Mouse (Mus musculus): ENCODE measurements at regions not wholly inside any gene's neighbourhood (a gene's known extent, or its start where the extent isn't known, plus 50 kb on each side); places are given as distances from the start of the nearest gene placed in this dataset.

DNA sequence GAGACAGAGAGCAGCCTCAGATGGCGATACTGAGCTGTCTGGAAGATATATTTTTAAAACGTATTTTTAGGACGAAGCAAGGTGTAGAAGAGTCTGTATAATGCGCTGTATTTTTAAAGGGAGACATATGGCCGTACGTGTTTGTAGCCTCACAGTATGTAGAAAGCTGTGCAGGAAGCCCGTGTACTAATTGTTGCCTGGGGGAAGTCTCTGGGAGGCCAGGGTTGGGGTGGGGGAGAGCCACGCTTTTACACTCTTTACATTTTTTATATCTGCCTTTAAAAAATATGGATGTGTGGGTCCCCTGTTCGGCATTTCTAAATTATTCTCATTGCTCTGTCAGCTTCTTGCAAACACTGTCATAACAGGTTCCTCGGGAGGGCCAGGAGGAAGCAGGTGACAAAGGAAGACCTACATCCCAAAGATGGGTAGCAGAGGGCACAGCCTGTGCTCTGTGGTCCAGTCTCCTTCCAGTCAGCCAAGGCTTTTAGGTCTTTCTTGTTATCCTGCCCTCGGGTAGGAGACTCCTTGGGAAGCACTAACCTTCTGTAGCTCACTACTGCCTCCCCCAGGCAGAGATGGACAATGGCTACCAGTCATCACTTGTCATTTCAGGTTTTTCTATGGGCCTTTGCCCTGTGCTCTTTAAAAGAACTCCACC is 74.1 kb upstream of the Cdh5 start:
- H3K36me3 ChIP-seq (ENCODE audit: insufficient read depth, low read length): no peaks in the 10 kb centered on the region
- ATAC-seq (ENCODE audit: low FRiP score, low TSS enrichment): no peak; the same call in 1 of the 2 replicates
- H3K9ac ChIP-seq (replicated peaks; ENCODE audit: low read length): no peak overlapping the region
- H3K4me3 ChIP-seq (ENCODE audit: low read length): no peak overlapping the region
- WGBS: 66% methylated on average over 11 of the region's 11 CpGs
- H3K27me3 ChIP-seq (ENCODE audit: insufficient read depth, low read length): no peaks in the 10 kb centered on the region
- H3K4me2 ChIP-seq (replicated peaks; ENCODE audit: low read depth, low read length): no peak overlapping the region
- peaks cover 14% of the 10 kb centered on the region; the same call in 1 of the 2 replicates for H3K9me3 ChIP-seq (ENCODE audit: low read length)
- no peak overlapping the region for H3K27ac ChIP-seq (ENCODE audit: low read length)
- H3K4me1 ChIP-seq (ENCODE audit: insufficient read depth, low read length): peaks cover 4% of the 10 kb centered on the region; the same call in 1 of the 2 replicates

DNA sequence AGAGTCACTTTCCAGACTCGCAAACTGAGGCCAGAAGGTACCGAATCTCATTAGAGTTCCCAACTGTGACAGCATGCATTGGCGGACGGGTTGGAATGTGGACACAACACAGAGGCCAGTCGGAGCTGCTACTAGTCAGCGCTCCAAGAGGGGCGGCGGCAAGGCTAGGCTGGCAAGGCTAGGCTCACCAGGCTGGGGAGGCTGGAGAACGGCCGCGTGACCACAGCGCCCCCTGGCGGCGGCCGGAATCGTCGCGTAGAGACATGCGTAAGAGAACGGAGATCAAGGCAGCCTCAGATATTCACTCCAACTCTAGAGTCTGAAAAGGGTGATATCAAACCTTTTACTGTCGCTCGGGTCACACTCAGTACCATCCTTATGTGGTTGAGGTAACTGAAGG is 72.8 kb upstream of the Cdh5 start:
- H3K4me2 ChIP-seq (replicated peaks; ENCODE audit: low read depth, low read length): peak overlapping the region; percentile 32; the same call in 1 of the 2 replicates
- H3K27ac ChIP-seq (ENCODE audit: low read length): 0 out of 2 replicates have a peak overlapping the region, but pooled peaks have one; percentile 37
- no peaks in the 10 kb centered on the region for H3K36me3 ChIP-seq (ENCODE audit: insufficient read depth, low read length)
- peak; percentile 91 for ATAC-seq (ENCODE audit: low FRiP score, low TSS enrichment)
- no peak overlapping the region for H3K4me3 ChIP-seq (ENCODE audit: low read length)
- peaks cover 14% of the 10 kb centered on the region; the same call in 1 of the 2 replicates for H3K9me3 ChIP-seq (ENCODE audit: low read length)
- H3K4me1 ChIP-seq (ENCODE audit: insufficient read depth, low read length): peaks cover 4% of the 10 kb centered on the region; the same call in 1 of the 2 replicates
- 3% methylated on average over 22 of the region's 22 CpGs for WGBS
- 0 out of 2 replicates have a peak overlapping the region, but pooled peaks have one; percentile 24 for H3K9ac ChIP-seq (replicated peaks; ENCODE audit: low read length)
- H3K27me3 ChIP-seq (ENCODE audit: insufficient read depth, low read length): no peaks in the 10 kb centered on the region

DNA sequence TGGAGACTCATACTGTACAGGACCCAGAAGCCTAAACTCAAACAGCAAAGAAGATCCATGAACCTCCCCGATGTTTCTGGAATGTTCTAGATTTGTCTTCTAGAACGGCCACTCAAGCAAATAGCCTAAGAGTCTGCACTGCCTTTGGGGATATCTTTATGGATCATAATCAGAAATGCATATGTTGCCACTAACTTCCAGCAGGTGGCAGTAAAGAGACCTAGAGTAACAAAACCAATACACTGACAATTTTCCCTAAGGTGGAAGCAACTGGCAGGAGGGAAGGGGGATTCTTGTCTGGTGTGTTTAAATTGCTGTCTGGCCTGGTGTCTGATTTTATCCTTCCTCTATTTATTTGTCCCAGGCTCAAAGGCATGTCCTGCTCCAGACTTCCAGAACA is 69.2 kb upstream of the Cdh5 start:
- Histone ChIP-seq H3K4me2 (replicated peaks; ENCODE audit: low read depth, low read length) (no peak overlapping the region), H3K4me1 (ENCODE audit: insufficient read depth, low read length) (peaks cover 4% of the 10 kb centered on the region; the same call in 1 of the 2 replicates), H3K9me3 (ENCODE audit: low read length) (peaks cover 14% of the 10 kb centered on the region; the same call in 1 of the 2 replicates), H3K9ac (replicated peaks; ENCODE audit: low read length) (no peak overlapping the region), H3K4me3 (ENCODE audit: low read length) (no peak overlapping the region), H3K36me3 (ENCODE audit: insufficient read depth, low read length) (no peaks in the 10 kb centered on the region), H3K27ac (ENCODE audit: low read length) (no peak overlapping the region), H3K27me3 (ENCODE audit: insufficient read depth, low read length) (no peaks in the 10 kb centered on the region)
- 91% methylated on average over 2 of the region's 2 CpGs for WGBS
- ATAC-seq (ENCODE audit: low FRiP score, low TSS enrichment): no peak

DNA sequence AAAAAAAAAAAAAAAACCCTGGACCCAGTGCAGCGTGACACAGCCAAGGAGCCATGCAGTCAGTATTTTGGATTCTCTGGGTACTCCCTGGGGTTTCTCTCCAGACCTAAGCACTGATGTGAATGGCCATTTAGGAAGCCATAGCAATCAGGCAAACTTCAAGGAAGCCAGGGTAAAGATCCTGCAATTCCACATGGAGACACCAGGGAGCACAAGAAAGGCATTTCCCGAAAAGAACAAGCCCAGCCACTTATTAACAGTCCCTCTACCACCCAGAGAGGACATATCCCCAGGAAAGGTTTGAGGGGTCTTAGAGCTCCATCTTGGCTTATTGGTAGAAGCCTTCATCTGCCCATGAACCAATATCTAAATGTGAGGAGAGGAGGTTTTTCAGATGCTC is 68.3 kb upstream of the Cdh5 start:
- WGBS: 63% methylated on average over 2 of the region's 2 CpGs
- Histone ChIP-seq H3K36me3 (ENCODE audit: insufficient read depth, low read length) (no peaks in the 10 kb centered on the region), H3K27ac (ENCODE audit: low read length) (no peak overlapping the region), H3K4me2 (replicated peaks; ENCODE audit: low read depth, low read length) (no peak overlapping the region), H3K9me3 (ENCODE audit: low read length) (peaks cover 14% of the 10 kb centered on the region; the same call in 1 of the 2 replicates), H3K9ac (replicated peaks; ENCODE audit: low read length) (no peak overlapping the region), H3K4me3 (ENCODE audit: low read length) (no peak overlapping the region), H3K4me1 (ENCODE audit: insufficient read depth, low read length) (peaks cover 4% of the 10 kb centered on the region; the same call in 1 of the 2 replicates), H3K27me3 (ENCODE audit: insufficient read depth, low read length) (no peaks in the 10 kb centered on the region)
- ATAC-seq (ENCODE audit: low FRiP score, low TSS enrichment): no peak

DNA sequence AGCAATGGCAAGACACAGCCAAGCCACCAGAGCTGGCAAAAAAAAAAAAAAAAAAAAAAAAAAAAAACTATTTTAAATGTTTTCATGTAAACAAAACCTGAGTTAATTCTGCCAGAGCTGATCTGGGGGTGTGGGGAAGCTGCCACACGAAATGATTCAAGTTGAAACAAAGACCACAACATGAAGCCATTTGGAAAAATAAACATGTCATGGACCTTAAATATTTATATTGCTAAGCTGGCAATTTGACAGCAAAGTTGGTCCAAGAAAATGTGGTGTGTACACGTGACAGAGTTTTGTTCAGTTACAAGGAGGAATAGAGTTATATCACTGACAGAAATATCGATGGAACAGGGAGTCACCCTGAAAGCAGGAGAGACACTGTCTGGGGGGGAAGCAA is 67.1 kb upstream of the Cdh5 start:
- Histone ChIP-seq H3K27me3 (ENCODE audit: insufficient read depth, low read length) (no peaks in the 10 kb centered on the region), H3K4me2 (replicated peaks; ENCODE audit: low read depth, low read length) (no peak overlapping the region), H3K9ac (replicated peaks; ENCODE audit: low read length) (no peak overlapping the region), H3K9me3 (ENCODE audit: low read length) (peaks cover 14% of the 10 kb centered on the region; the same call in 1 of the 2 replicates), H3K36me3 (ENCODE audit: insufficient read depth, low read length) (no peaks in the 10 kb centered on the region), H3K4me3 (ENCODE audit: low read length) (no peak overlapping the region), H3K27ac (ENCODE audit: low read length) (no peak overlapping the region), H3K4me1 (ENCODE audit: insufficient read depth, low read length) (no peaks in the 10 kb centered on the region)
- 57% methylated on average over 3 of the region's 3 CpGs for WGBS
- ATAC-seq (ENCODE audit: low FRiP score, low TSS enrichment): no peak

DNA sequence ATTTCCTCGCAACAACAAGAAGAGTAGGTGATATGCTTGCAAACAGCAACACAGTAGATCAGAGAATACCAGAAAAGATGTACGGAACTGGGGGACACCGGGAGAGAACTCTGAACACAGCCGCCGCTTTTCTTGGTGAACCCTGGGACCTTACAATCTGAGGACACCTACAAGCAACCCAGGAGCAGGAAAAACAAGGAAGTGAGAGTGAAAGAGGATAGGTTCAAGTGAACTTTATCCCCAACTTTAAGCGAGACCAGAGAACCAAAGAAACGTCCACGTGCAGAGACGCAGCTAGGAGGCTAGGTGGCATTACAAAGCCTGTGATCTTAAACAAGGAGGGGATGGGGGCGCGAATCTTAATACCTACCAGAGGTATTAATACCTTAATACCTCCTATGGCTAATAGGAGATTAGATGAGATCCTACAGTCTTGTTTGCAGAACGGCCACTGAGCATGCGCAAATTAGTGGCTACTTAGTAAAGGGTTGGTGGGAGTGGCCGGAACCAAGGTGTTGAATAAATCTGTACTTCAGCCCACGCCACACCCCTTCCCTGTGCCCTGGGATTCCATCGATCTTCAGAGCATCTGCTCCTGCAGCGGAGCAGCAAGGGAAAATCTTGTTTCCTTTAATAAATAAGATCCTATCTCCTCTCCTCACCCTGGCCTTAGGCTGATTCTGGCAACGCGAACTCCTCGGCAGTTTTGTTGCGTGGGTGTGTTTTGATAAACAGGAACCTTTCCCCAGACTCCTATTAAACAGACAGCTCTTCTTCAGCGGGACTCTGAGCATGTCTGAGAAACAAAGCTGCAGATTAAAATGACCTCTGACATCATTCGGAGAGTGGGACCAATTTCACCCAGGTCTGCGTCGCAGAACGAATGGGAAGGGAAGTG is 64.6 kb upstream of the Cdh5 start:
- Histone ChIP-seq H3K27ac (ENCODE audit: low read length) (no peak overlapping the region), H3K4me1 (ENCODE audit: insufficient read depth, low read length) (no peaks in the 10 kb centered on the region), H3K4me2 (replicated peaks; ENCODE audit: low read depth, low read length) (no peak overlapping the region), H3K27me3 (ENCODE audit: insufficient read depth, low read length) (no peaks in the 10 kb centered on the region), H3K36me3 (ENCODE audit: insufficient read depth, low read length) (no peaks in the 10 kb centered on the region), H3K9ac (replicated peaks; ENCODE audit: low read length) (no peak overlapping the region), H3K9me3 (ENCODE audit: low read length) (no peaks in the 10 kb centered on the region), H3K4me3 (ENCODE audit: low read length) (no peak overlapping the region)
- no peak for ATAC-seq (ENCODE audit: low FRiP score, low TSS enrichment)
- 69% methylated on average over 26 of the region's 26 CpGs for WGBS

DNA sequence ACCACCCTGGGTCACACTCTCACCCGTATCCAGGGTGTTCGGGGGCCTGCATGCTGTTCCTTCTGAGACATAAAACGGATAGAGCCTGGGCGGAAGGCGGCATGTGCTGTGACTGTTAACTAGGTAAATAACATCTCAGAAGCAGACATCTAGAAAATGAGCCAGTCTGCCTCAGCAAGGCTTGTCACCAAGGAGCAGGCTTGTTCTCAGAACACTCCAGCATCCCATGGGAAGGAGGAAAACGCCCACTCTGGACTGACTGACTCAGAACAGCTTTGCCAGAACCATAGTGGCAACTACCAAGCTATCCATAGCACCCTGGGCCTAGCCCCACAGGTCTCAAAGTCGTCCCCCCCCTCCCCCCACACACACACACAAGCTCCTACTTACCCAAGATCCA is 63.8 kb upstream of the Cdh5 start:
- no peaks in the 10 kb centered on the region for H3K27me3 ChIP-seq (ENCODE audit: insufficient read depth, low read length)
- H3K9ac ChIP-seq (replicated peaks; ENCODE audit: low read length): no peak overlapping the region
- no peak for ATAC-seq (ENCODE audit: low FRiP score, low TSS enrichment)
- no peak overlapping the region for H3K4me2 ChIP-seq (replicated peaks; ENCODE audit: low read depth, low read length)
- H3K27ac ChIP-seq (ENCODE audit: low read length): no peak overlapping the region
- peaks cover 7% of the 10 kb centered on the region for H3K4me1 ChIP-seq (ENCODE audit: insufficient read depth, low read length)
- H3K36me3 ChIP-seq (ENCODE audit: insufficient read depth, low read length): no peaks in the 10 kb centered on the region
- H3K4me3 ChIP-seq (ENCODE audit: low read length): no peak overlapping the region
- 82% methylated on average over 7 of the region's 7 CpGs for WGBS
- H3K9me3 ChIP-seq (ENCODE audit: low read length): no peaks in the 10 kb centered on the region

DNA sequence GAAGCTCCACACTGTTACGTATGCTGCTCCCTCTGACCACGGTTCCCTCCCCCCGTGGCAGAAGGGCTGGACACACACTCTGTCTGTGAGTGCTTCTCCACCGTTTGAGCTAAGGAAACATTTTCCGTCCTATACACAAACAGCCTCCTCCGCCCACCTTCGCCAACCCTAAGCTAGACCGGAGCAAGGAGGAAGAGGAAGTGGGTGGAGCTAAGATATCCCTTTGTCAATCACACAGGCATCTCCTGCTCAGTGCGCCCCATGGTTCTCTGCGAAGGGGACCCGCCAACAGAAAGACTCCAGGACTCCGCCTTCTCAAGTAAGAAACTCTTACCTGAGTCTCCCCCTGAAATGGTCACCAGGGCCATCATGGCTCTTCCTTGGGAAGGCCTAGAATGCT is 61.9 kb upstream of the Cdh5 start:
- no peak for ATAC-seq (ENCODE audit: low FRiP score, low TSS enrichment)
- Histone ChIP-seq H3K4me2 (replicated peaks; ENCODE audit: low read depth, low read length) (no peak overlapping the region), H3K9me3 (ENCODE audit: low read length) (no peaks in the 10 kb centered on the region), H3K27ac (ENCODE audit: low read length) (no peak overlapping the region), H3K4me3 (ENCODE audit: low read length) (no peak overlapping the region), H3K36me3 (ENCODE audit: insufficient read depth, low read length) (no peaks in the 10 kb centered on the region), H3K9ac (replicated peaks; ENCODE audit: low read length) (no peak overlapping the region), H3K4me1 (ENCODE audit: insufficient read depth, low read length) (peaks cover 12% of the 10 kb centered on the region), H3K27me3 (ENCODE audit: insufficient read depth, low read length) (no peaks in the 10 kb centered on the region)
- 68% methylated on average over 12 of the region's 12 CpGs for WGBS

DNA sequence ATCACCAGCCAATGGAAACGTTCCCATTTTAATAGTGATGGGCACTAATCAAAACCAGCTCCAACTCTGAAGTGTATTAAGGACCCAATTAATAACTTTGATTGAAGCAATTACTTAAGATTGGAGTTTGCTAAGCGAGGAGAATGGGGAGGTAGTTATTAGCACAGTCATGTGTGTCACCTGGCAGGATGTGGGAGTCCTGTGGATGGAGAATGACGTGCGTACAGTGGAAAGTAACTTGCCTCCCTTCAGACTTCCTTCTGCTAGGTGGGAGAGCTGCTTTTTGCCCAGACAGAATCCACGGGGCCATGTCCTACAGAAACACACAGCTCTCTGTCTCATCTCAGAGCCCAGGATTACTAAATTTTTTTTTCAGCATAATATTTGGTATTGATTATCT is 59.9 kb upstream of the Cdh5 start:
- no peak overlapping the region for H3K27ac ChIP-seq (ENCODE audit: low read length)
- H3K4me2 ChIP-seq (replicated peaks; ENCODE audit: low read depth, low read length): no peak overlapping the region
- H3K9ac ChIP-seq (replicated peaks; ENCODE audit: low read length): no peak overlapping the region
- 55% methylated on average over 5 of the region's 5 CpGs for WGBS
- ATAC-seq (ENCODE audit: low FRiP score, low TSS enrichment): no peak
- no peaks in the 10 kb centered on the region for H3K27me3 ChIP-seq (ENCODE audit: insufficient read depth, low read length)
- peaks cover 12% of the 10 kb centered on the region for H3K4me1 ChIP-seq (ENCODE audit: insufficient read depth, low read length)
- H3K9me3 ChIP-seq (ENCODE audit: low read length): peaks cover 6% of the 10 kb centered on the region; the same call in 1 of the 2 replicates
- H3K4me3 ChIP-seq (ENCODE audit: low read length): no peak overlapping the region
- no peaks in the 10 kb centered on the region for H3K36me3 ChIP-seq (ENCODE audit: insufficient read depth, low read length)
